Mouse (Mus musculus) embryonic facial prominence, embryonic 14.5 days (tissue): Measurements from ENCODE around the gene Gm26992. TPM values are rescaled to one million over a fixed set of nuclear protein-coding genes. Genes with fewer than 3 reads are reported as not detected.

ENCODE experiments used
- ATAC-seq: fragments of 200-750 bp; cut with Nextera tagmentation; 2 replicates; pipeline ENCODE4 v1.8.0; 2017; ENCODE audit warnings: low read depth, moderate number of reproducible peaks, moderate TSS enrichment
- DNase-seq: peaks from one replicate; pipeline ENCODE4 v3.0.0-alpha.2; 2015; ENCODE audit warnings: low spot score
- H3K27ac ChIP-seq: fragments of 300-500 bp; sonication (generic); replicated peaks from 2 replicates; pipeline ENCODE4 v1.5.1; 2014; ENCODE audit warnings: low read depth, mild to moderate bottlenecking, low read length, moderate library complexity
- H3K27me3 ChIP-seq: fragments of 300-500 bp; sonication (generic); replicated peaks from 2 replicates; pipeline ENCODE4 v1.6.1; 2014; ENCODE audit warnings: low read length; ENCODE audit not compliant: control insufficient read depth, insufficient read depth
- H3K36me3 ChIP-seq: fragments of 300-500 bp; sonication (generic); 2 replicates; pipeline ENCODE4 v1.6.1; 2014; ENCODE audit warnings: low read length, mixed read lengths; ENCODE audit not compliant: control insufficient read depth, insufficient read depth
- H3K4me1 ChIP-seq: fragments of 300-500 bp; sonication (generic); 2 replicates; pipeline ENCODE4 v1.6.1; 2014; ENCODE audit warnings: antibody characterized with exemption, low read length; ENCODE audit not compliant: control insufficient read depth, insufficient read depth
- H3K4me2 ChIP-seq: fragments of 300-500 bp; sonication (generic); 2 replicates; pipeline ENCODE4 v1.6.1; 2014; ENCODE audit warnings: low read depth, mild to moderate bottlenecking, low read length, moderate library complexity, mixed read lengths
- H3K4me3 ChIP-seq: fragments of 300-500 bp; sonication (generic); 2 replicates; pipeline ENCODE4 v1.5.1; 2014; ENCODE audit warnings: low read depth, mild to moderate bottlenecking, low read length
- H3K9ac ChIP-seq: fragments of 300-500 bp; sonication (generic); 2 replicates; pipeline ENCODE4 v1.6.1; 2014; ENCODE audit warnings: low read depth, mild to moderate bottlenecking, low read length, moderate library complexity, mixed read lengths
- H3K9me3 ChIP-seq: fragments of 300-500 bp; sonication (generic); 2 replicates; pipeline ENCODE4 v1.6.1; 2016; ENCODE audit warnings: low read length; ENCODE audit not compliant: control insufficient read depth
- WGBS: fragments of 180-500 bp; shearing (Covaris S2); extraction: QIAGEN DNeasy Blood & Tissue Kit; methylation state at CpG from one replicate; pipeline ENCODE4 v1.1.7; 2014; 5-methylcytosine and 5-hydroxymethylcytosine counted together
- polyA plus RNA-seq: library from polyadenylated mRNA; unstranded; fragments of >200 nt; fragmentation: Nextera tagmentation; extraction: Ambion mirVana; gene quantifications from 2 replicates; pipeline ENCODE4 v1.2.1, GENCODE M21; 2014

The Gm26992 gene
- polyA plus RNA-seq, 1 experiment from 2014 or later, result not detected

DNA sequence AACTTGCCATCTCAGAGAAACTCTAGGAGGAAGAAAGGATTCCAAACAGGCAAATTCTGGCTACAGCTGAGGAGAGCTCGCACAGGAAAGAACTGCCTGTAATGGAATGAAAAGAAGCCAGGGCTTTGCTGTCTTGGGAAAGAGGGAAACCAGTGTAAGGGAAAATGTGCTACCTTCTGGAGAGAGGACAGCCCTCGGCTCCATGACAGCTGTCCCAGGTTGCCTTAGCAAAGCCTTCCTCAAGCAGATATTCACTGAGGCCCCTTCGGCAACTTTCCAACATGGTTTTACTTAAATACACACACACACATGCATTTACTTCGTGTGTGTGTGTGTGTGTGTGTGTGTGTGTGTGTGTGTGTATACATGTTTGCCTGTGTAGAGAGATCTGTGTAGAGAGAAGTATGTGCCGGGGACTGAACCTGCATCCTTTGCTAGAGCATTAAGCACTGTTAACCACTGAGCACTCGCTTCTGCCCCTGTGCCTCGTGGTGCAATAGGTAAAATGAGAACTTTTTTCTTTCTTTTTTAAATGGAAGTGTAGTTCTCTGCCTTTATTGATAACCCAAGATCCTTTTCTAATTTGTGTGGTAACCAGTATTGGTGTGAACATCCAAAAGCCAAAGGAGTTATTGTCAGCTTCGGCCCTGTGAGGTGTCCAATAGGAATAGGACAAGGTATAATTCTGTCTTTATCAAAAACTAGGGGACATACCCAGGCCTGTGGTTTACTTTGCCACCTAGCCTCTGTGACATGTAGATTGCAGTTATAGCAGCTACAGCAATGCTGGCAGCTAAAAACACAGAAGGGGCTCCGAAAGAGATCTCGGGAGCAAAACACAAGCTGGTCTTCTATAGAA lies 70.8 kb downstream of the Gm26992 start:
- peak overlapping the region; percentile 65 for H3K4me3 ChIP-seq
- H3K27me3 ChIP-seq, result no peaks in the 10 kb centered on the region
- peak overlapping the region; percentile 88 for H3K9ac ChIP-seq
- no peaks in the 10 kb centered on the region for H3K36me3 ChIP-seq
- peak overlapping the region; percentile 63 for H3K4me2 ChIP-seq
- ATAC-seq (peak; percentile 8; the same call in 1 of the 2 replicates), DNase-seq (no peak)
- H3K27ac ChIP-seq, result peak overlapping the region; percentile 94
- 29% methylated on average over 10 of the region's 10 CpGs for WGBS
- no peaks in the 10 kb centered on the region for H3K9me3 ChIP-seq
- H3K4me1 ChIP-seq, result peaks cover 9% of the 10 kb centered on the region

DNA sequence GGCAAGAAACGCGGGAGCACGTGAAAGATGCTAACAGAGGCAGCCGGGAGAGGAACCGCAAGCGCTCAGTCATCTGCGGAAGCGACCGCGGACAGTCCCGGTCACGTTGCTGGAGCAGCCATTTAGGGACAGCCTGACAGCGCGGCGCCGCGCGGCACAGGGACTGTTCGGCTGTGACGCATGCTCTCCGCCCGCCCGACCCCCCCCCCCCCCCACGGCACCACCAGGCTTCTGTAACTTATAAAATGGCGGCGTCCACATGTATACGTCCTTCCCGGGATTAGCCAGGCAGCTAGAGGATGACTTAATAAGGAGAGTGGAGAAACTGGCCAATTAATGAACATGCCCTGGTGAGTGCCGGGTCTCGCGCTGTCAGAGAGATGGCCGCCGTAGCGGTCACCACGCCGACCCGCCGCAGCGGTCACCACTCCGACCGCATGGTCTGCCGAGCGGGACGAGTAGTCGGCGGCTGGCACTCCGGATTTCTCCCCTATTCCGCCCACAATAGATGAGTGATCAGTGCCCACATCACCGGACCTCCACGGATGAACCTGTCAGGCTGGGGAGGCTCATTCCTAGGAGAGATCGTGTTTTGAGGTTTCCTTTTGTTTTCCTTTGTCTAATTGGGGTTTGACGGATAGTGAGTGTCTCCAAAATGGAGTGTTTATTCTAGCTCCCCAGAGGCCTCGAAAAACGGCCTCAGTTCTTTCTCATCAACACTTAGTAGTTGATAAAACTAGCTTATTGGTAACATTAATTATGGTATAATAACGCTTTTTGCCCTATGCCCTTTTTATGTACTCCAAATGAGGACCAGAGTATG lies 71.8 kb downstream of the Gm26992 start:
- Histone ChIP-seq H3K9ac (peak overlapping the region; percentile 88), H3K36me3 (no peaks in the 10 kb centered on the region), H3K9me3 (no peaks in the 10 kb centered on the region), H3K4me2 (peak overlapping the region; percentile 63), H3K4me3 (peak overlapping the region; percentile 65), H3K27me3 (no peaks in the 10 kb centered on the region), H3K27ac (peak overlapping the region; percentile 94), H3K4me1 (peaks cover 9% of the 10 kb centered on the region)
- DNase-seq, result peak; percentile 92
- ATAC-seq, result peak; percentile 98
- WGBS, result under 1% methylated on average over 32 of the region's 55 CpGs

DNA sequence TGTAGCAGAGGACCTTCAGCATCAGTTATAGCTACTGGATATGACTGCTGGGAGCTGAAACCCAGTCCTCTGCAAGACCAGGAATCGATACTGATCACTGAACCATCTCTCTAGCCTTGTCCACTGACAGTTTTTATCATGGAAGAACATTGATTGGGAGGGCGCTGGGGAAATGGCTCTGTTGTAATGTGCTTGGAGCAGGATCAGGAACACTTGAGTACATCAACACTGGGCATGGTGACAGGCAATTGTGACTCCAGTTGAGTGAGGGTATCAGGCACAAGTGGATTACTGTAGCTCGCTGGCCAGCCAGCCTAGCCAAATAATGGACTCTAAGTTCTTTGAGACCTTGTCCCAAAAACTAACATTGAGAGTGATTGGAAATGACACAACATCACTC lies 77.6 kb downstream of the Gm26992 start:
- peaks cover 29% of the 10 kb centered on the region for H3K36me3 ChIP-seq
- no peak overlapping the region for H3K4me3 ChIP-seq
- ATAC-seq (no peak), DNase-seq (no peak)
- H3K4me2 ChIP-seq, result no peak overlapping the region
- peaks cover 6% of the 10 kb centered on the region for H3K4me1 ChIP-seq
- H3K9me3 ChIP-seq, result no peaks in the 10 kb centered on the region
- no peak overlapping the region for H3K9ac ChIP-seq
- no peak overlapping the region for H3K27ac ChIP-seq
- no peaks in the 10 kb centered on the region for H3K27me3 ChIP-seq
- 85% methylated on average over 3 of the region's 3 CpGs for WGBS

DNA sequence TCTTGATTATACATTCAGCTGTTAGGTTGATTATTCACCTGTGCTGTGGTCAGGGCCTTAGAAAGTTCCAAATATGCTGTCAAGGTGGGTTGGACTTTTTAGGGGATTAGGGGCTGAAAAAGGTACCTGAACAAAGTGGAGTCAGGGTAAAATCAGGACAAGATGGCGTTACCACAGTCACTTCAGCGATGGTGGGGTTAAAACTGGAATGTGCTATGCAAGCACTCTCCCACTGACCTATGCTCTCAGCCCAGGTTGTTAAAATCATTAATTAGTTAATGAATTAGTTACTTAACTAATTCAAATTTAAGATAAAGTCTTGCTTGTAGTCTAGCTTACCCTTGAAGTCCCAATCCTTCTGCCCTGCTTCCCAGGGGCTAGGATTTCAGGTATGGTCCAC lies 78.3 kb downstream of the Gm26992 start:
- Histone ChIP-seq H3K4me1 (peaks cover under 1% of the 10 kb centered on the region; the same call in 1 of the 2 replicates), H3K4me3 (no peak overlapping the region), H3K36me3 (peaks cover 36% of the 10 kb centered on the region), H3K27me3 (no peaks in the 10 kb centered on the region), H3K4me2 (no peak overlapping the region), H3K9ac (no peak overlapping the region), H3K27ac (no peak overlapping the region), H3K9me3 (no peaks in the 10 kb centered on the region)
- ATAC-seq (no peak), DNase-seq (no peak)
- 84% methylated on average over 2 of the region's 2 CpGs for WGBS

DNA sequence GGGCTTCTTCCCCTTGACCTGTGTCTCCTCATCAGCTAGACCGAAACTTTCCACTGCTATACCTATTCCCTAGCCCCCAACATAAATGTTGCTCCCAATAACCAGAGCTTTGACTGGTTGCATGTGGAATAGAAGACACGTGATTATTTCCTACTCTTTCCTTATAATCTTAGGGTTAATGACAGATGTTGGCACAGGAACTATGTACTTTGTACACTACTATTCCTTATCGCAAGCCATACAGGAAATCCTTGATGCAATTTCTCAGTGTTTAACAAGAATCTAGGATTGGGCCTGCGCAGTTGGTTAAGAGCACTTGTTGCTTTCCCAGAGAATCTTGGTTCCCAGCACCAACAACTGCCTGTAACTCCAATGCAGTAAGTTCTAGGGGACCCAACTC lies 86.4 kb downstream of the Gm26992 start:
- 97% methylated on average over 4 of the region's 4 CpGs for WGBS
- Histone ChIP-seq H3K9me3 (no peaks in the 10 kb centered on the region), H3K4me1 (no peaks in the 10 kb centered on the region), H3K36me3 (0 out of 2 replicates have a peak, but pooled peaks cover 24% of the 10 kb centered on the region), H3K9ac (no peak overlapping the region), H3K4me3 (no peak overlapping the region), H3K27ac (no peak overlapping the region), H3K4me2 (no peak overlapping the region), H3K27me3 (no peaks in the 10 kb centered on the region)
- no peak for ATAC-seq
- no peak for DNase-seq

DNA sequence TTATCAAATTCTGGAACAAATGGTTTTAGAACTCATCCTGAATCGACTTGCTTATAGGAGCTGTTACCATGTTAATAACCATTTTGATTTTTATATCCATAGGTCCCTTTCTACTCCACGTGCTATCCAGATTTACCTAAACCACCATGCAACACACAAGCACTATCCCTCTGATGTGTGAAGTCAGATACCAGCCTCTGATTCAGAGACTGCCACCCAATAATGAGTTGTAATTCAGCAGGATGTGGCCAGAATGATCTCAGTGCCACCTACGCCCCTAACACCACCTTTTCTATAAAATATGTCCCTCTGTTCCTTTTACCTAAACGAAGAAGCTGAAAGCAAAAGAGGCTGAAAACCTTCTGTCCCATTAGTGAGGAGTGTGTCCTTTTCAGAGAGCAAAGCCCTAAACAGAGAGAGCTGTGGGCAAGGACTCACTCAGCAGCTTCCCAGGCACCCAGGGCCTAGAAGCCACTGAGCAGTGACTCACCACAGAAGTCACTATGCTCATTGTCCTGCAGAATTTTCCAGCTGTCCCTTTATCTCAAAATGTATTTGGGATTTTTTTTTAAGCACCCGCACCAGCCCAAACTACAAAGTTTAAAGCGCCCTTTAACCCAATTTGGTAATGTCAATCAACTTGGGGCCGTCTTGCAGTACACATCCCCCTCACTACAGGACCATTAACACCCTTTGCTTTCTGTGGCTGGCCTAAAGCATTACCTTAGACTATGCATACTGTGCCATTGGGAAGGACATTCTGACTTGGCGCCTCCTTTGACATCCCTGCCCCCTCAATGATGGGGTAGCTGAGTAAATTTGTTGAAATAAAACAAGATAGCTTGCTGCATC lies 87.6 kb downstream of the Gm26992 start:
- no peaks in the 10 kb centered on the region for H3K27me3 ChIP-seq
- no peak overlapping the region for H3K4me2 ChIP-seq
- WGBS, result 80% methylated on average over 8 of the region's 8 CpGs
- ATAC-seq (no peak), DNase-seq (peak; percentile 0)
- no peaks in the 10 kb centered on the region for H3K9me3 ChIP-seq
- H3K27ac ChIP-seq, result no peak overlapping the region
- no peak overlapping the region for H3K9ac ChIP-seq
- H3K36me3 ChIP-seq, result 0 out of 2 replicates have a peak, but pooled peaks cover 21% of the 10 kb centered on the region
- no peaks in the 10 kb centered on the region for H3K4me1 ChIP-seq
- H3K4me3 ChIP-seq, result no peak overlapping the region

DNA sequence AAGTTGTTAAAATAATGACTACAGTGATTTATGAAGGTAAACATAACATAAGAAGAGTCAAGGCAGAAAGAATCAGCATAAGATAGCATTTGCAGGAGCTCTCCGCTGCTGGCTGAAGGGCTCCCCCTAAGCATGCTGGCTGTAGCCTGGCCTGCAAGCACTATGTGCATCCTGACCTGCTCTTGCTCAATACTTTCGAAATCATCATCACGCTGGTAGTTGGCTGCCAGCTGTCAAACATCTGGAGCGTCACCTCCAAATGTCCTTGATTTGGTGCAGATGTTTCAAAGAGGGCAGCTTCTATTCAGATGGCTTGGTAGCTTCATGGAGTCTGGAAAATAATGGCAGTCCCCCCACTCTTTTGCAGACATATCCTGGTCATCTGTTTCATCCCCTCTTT lies 93.0 kb downstream of the Gm26992 start:
- no peaks in the 10 kb centered on the region for H3K9me3 ChIP-seq
- H3K4me2 ChIP-seq, result no peak overlapping the region
- no peaks in the 10 kb centered on the region for H3K4me1 ChIP-seq
- DNase-seq (no peak), ATAC-seq (no peak)
- H3K9ac ChIP-seq, result no peak overlapping the region
- WGBS, result 38% methylated on average over 4 of the region's 4 CpGs
- no peak overlapping the region for H3K27ac ChIP-seq
- H3K4me3 ChIP-seq, result no peak overlapping the region
- no peaks in the 10 kb centered on the region for H3K36me3 ChIP-seq
- H3K27me3 ChIP-seq, result no peaks in the 10 kb centered on the region

DNA sequence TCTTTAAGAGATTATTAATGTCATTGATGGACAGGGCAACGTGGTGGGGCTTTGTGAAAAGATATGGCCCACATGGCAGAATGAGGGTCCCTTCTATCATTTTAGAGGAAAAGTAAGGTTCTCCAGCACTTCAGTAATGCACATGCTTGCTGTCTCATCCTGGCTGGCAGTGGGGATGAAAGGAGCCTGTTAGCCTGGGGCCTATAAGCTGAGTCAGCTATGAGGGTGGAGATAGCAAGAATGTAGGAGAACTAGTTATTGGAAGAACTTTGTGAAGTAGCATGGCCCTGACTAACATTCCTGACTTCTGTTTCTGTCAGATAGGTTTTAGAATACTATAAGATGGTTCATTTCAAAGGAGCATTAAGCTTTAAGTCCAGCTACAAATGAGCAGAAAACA lies 93.5 kb downstream of the Gm26992 start:
- H3K27ac ChIP-seq, result no peak overlapping the region
- H3K4me2 ChIP-seq, result no peak overlapping the region
- no peaks in the 10 kb centered on the region for H3K36me3 ChIP-seq
- no peaks in the 10 kb centered on the region for H3K4me1 ChIP-seq
- ATAC-seq, result 0 out of 2 replicates have a peak, but pooled peaks have one; percentile 44
- no peaks in the 10 kb centered on the region for H3K27me3 ChIP-seq
- H3K9me3 ChIP-seq, result no peaks in the 10 kb centered on the region
- no peak overlapping the region for H3K4me3 ChIP-seq
- no peak overlapping the region for H3K9ac ChIP-seq
- 80% methylated on average over 1 of the region's 1 CpGs for WGBS
- DNase-seq, result peak; percentile 33
